Mouse (Mus musculus): ENCODE measurements around the gene Lhfpl5.

The Lhfpl5 gene

GRCm38 (mm10) chr17:28572521-28572920 lies 2.9 kb upstream of the Lhfpl5 start:
- DNase-seq (ENCODE audit: low spot score in 2 of 2): no peak

- DNase-seq (ENCODE audit: low spot score in 2 of 2): no peak
Observed at GRCm38 (mm10) chr17:28572941-28573340, 2.5 kb upstream of the Lhfpl5 start.

- peak; percentile 17 to 40 for DNase-seq (ENCODE audit: low spot score in 2 of 2)
Observed at GRCm38 (mm10) chr17:28580396-28580795, 5.0 kb downstream of the Lhfpl5 start.

GRCm38 (mm10) chr17:28581056-28581455 lies 5.6 kb downstream of the Lhfpl5 start:
- DNase-seq (ENCODE audit: low spot score in 2 of 2): no peak

GRCm38 (mm10) chr17:28586509-28586908 lies 11.1 kb downstream of the Lhfpl5 start:
- DNase-seq (ENCODE audit: low spot score in 2 of 2): no peak

- DNase-seq (ENCODE audit: low spot score in 2 of 2): no peak
Observed at GRCm38 (mm10) chr17:28588591-28588990, 13.2 kb downstream of the Lhfpl5 start.

- DNase-seq (ENCODE audit: low spot score in 2 of 2): no peak
Observed at GRCm38 (mm10) chr17:28590596-28590995, 15.2 kb downstream of the Lhfpl5 start.

GRCm38 (mm10) chr17:28591476-28591875 lies 16.0 kb downstream of the Lhfpl5 start:
- DNase-seq (ENCODE audit: low spot score in 2 of 2): no peak

GRCm38 (mm10) chr17:28592998-28593397 lies 17.6 kb downstream of the Lhfpl5 start:
- peak; percentile 52 to 70 for DNase-seq (ENCODE audit: low spot score in 2 of 2)

- DNase-seq (ENCODE audit: low spot score in 2 of 2): no peak
Observed at GRCm38 (mm10) chr17:28593965-28594364, 18.5 kb downstream of the Lhfpl5 start.

GRCm38 (mm10) chr17:28600780-28601179 lies 25.3 kb downstream of the Lhfpl5 start:
- no peak for DNase-seq (ENCODE audit: low spot score in 2 of 2)

- DNase-seq (ENCODE audit: low spot score in 2 of 2): no peak
Observed at GRCm38 (mm10) chr17:28601557-28602250, 26.3 kb downstream of the Lhfpl5 start.

GRCm38 (mm10) chr17:28609543-28609942 lies 34.1 kb downstream of the Lhfpl5 start:
- no peak for DNase-seq (ENCODE audit: low spot score in 2 of 2)

GRCm38 (mm10) chr17:28612603-28613002 lies 37.2 kb downstream of the Lhfpl5 start:
- DNase-seq (ENCODE audit: low spot score in 2 of 2): peak; percentile 40 to 52

- no peak for DNase-seq (ENCODE audit: low spot score in 2 of 2)
Observed at GRCm38 (mm10) chr17:28613096-28613495, 37.7 kb downstream of the Lhfpl5 start.

- no peak for DNase-seq (ENCODE audit: low spot score in 2 of 2)
Observed at GRCm38 (mm10) chr17:28615332-28615731, 39.9 kb downstream of the Lhfpl5 start.

GRCm38 (mm10) chr17:28617636-28618035 lies 42.2 kb downstream of the Lhfpl5 start:
- DNase-seq (ENCODE audit: low spot score in 2 of 2): no peak

- no peak for DNase-seq (ENCODE audit: low spot score in 2 of 2)
Observed at GRCm38 (mm10) chr17:28618124-28618523, 42.7 kb downstream of the Lhfpl5 start.

GRCm38 (mm10) chr17:28618775-28619174 lies 43.3 kb downstream of the Lhfpl5 start:
- DNase-seq (ENCODE audit: low spot score in 2 of 2): no peak

GRCm38 (mm10) chr17:28621381-28622299 lies 46.2 kb downstream of the Lhfpl5 start:
- DNase-seq (ENCODE audit: low spot score in 2 of 2): peak; percentile 25 to 32

- peak; percentile 68 to 79 for DNase-seq (ENCODE audit: low spot score in 2 of 2)
Observed at GRCm38 (mm10) chr17:28622300-28622759, 46.9 kb downstream of the Lhfpl5 start, which contains the start of gene Srpk1. Gene Srpk1, minus strand, starts transcription at chr17:28622709.

- DNase-seq (ENCODE audit: low spot score in 2 of 2): no peak
Observed at GRCm38 (mm10) chr17:28624841-28625240, 49.4 kb downstream of the Lhfpl5 start.

GRCm38 (mm10) chr17:28625327-28625726 lies 49.9 kb downstream of the Lhfpl5 start:
- peak; percentile 44 to 53 for DNase-seq (ENCODE audit: low spot score in 2 of 2)

Data from natural killer cell, adult 2 months (primary cell).